Mouse (Mus musculus): ENCODE measurements around the gene Dmac1. TPM values are rescaled to one million over a fixed set of nuclear protein-coding genes. Genes with fewer than 3 reads are reported as not detected.
"Not testable (repeated sequence)": the region's sequence is repeated elsewhere in the genome, so short reads cannot be mapped to it uniquely, and the experiment has no call there.

Dmac1 gene
- polyA plus RNA-seq, 1 experiment: 114 TPM

DNA sequence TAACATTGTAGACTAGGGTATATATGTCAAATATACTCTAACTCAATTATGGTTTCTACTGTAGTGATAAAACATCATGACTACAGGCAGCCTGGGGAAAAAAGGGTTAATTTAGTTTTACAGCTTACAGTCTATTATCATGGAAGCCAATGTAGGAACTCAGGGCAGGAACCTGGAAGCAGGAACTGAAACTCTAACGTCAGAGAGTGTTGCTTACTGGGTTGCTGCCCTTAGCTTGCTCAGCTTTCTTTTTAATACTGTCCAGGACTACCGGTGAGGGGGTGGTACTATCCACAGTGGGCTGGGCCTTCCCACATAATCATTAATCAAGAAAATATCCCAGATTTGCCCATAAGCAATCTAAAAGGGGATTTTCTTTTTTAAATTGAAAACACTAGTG, 2.4 kb downstream of the Dmac1 start:
- TF ChIP-seq POLR2A (IDR thresholded peaks at IDR 0.05; ENCODE audit: borderline replicate concordance, low read depth, low read length) (no peak), CTCF (IDR thresholded peaks at IDR 0.05; ENCODE audit: low read depth, low read length) (no peak)
- Histone ChIP-seq H3K4me3 (ENCODE audit: insufficient read depth, low read length) (no peak overlapping the region), H3K4me1 (ENCODE audit: control insufficient read depth, insufficient read depth, low read length) (peaks cover 2% of the 10 kb centered on the region; the same call in 1 of the 2 replicates), H3K27ac (ENCODE audit: insufficient read depth, low read depth, low read length) (no peak overlapping the region)

GRCm38 (mm10) chr4:75267866-75268265, 10.2 kb downstream of the Dmac1 start:
- Histone ChIP-seq H3K27ac (ENCODE audit: insufficient read depth, low read depth, low read length) (no peak overlapping the region), H3K4me3 (ENCODE audit: insufficient read depth, low read length) (no peak overlapping the region), H3K4me1 (ENCODE audit: control insufficient read depth, insufficient read depth, low read length) (peaks cover 5% of the 10 kb centered on the region)
- no peak for TF ChIP-seq POLR2A (IDR thresholded peaks at IDR 0.05; ENCODE audit: borderline replicate concordance, low read depth, low read length)
- no peak for TF ChIP-seq CTCF (IDR thresholded peaks at IDR 0.05; ENCODE audit: low read depth, low read length)

- Histone ChIP-seq H3K4me1 (ENCODE audit: control insufficient read depth, insufficient read depth, low read length) (peaks cover 8% of the 10 kb centered on the region), H3K4me3 (ENCODE audit: insufficient read depth, low read length) (no peak overlapping the region), H3K27ac (ENCODE audit: insufficient read depth, low read depth, low read length) (no peak overlapping the region)
- TF ChIP-seq CTCF (IDR thresholded peaks at IDR 0.05; ENCODE audit: low read depth, low read length): no peak
- no peak for TF ChIP-seq POLR2A (IDR thresholded peaks at IDR 0.05; ENCODE audit: borderline replicate concordance, low read depth, low read length)
These were observed 11.1 kb downstream of the Dmac1 start for GRCm38 (mm10) chr4:75266773-75267550.

- H3K27ac ChIP-seq (ENCODE audit: insufficient read depth, low read depth, low read length): no peak overlapping the region
- H3K4me3 ChIP-seq (ENCODE audit: insufficient read depth, low read length): no peak overlapping the region
- no peak for TF ChIP-seq POLR2A (IDR thresholded peaks at IDR 0.05; ENCODE audit: borderline replicate concordance, low read depth, low read length)
- no peak for TF ChIP-seq CTCF (IDR thresholded peaks at IDR 0.05; ENCODE audit: low read depth, low read length)
- peaks cover 8% of the 10 kb centered on the region for H3K4me1 ChIP-seq (ENCODE audit: control insufficient read depth, insufficient read depth, low read length)
These were observed 13.9 kb downstream of the Dmac1 start for GRCm38 (mm10) chr4:75264219-75264618.

GRCm38 (mm10) chr4:75263556-75264129, 14.5 kb downstream of the Dmac1 start:
- Histone ChIP-seq H3K4me3 (ENCODE audit: insufficient read depth, low read length) (no peak overlapping the region), H3K27ac (ENCODE audit: insufficient read depth, low read depth, low read length) (no peak overlapping the region), H3K4me1 (ENCODE audit: control insufficient read depth, insufficient read depth, low read length) (peaks cover 8% of the 10 kb centered on the region)
- no peak for TF ChIP-seq CTCF (IDR thresholded peaks at IDR 0.05; ENCODE audit: low read depth, low read length)
- TF ChIP-seq POLR2A (IDR thresholded peaks at IDR 0.05; ENCODE audit: borderline replicate concordance, low read depth, low read length): no peak

- peaks cover 8% of the 10 kb centered on the region for H3K4me1 ChIP-seq (ENCODE audit: control insufficient read depth, insufficient read depth, low read length)
- no peak overlapping the region for H3K4me3 ChIP-seq (ENCODE audit: insufficient read depth, low read length)
- TF ChIP-seq CTCF (IDR thresholded peaks at IDR 0.05; ENCODE audit: low read depth, low read length): no peak
- no peak for TF ChIP-seq POLR2A (IDR thresholded peaks at IDR 0.05; ENCODE audit: borderline replicate concordance, low read depth, low read length)
- no peak overlapping the region for H3K27ac ChIP-seq (ENCODE audit: insufficient read depth, low read depth, low read length)
These were observed 15.7 kb downstream of the Dmac1 start for GRCm38 (mm10) chr4:75262423-75262822.

- TF ChIP-seq POLR2A (IDR thresholded peaks at IDR 0.05; ENCODE audit: borderline replicate concordance, low read depth, low read length) (no peak), CTCF (IDR thresholded peaks at IDR 0.05; ENCODE audit: low read depth, low read length) (no peak)
- peaks cover 6% of the 10 kb centered on the region; the same call in 1 of the 2 replicates for H3K4me1 ChIP-seq (ENCODE audit: control insufficient read depth, insufficient read depth, low read length)
- no peak overlapping the region for H3K27ac ChIP-seq (ENCODE audit: insufficient read depth, low read depth, low read length)
- no peak overlapping the region for H3K4me3 ChIP-seq (ENCODE audit: insufficient read depth, low read length)
These were observed 17.9 kb downstream of the Dmac1 start for GRCm38 (mm10) chr4:75260156-75260555.

DNA sequence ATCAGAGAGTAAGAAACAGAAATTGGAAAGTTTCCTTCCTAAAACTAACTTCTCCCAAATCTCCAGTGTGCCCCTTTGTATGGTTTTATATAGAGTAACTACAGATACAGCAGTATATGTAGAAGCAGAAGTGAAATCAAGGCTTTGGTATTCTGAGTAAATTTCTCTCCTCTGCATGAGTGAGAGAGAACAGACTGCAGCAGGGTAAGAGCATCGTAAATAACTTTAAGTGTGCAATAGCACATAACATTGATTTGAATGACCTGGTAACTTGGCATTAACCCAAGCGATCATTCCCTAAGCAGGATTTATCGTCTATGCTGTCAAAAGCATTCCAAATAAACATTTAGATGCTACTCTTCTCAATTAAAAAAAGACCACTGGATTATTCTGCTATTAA, 18.7 kb downstream of the Dmac1 start:
- H3K4me3 ChIP-seq (ENCODE audit: insufficient read depth, low read length): no peak overlapping the region
- H3K27ac ChIP-seq (ENCODE audit: insufficient read depth, low read depth, low read length): no peak overlapping the region
- H3K4me1 ChIP-seq (ENCODE audit: control insufficient read depth, insufficient read depth, low read length): peaks cover 6% of the 10 kb centered on the region; the same call in 1 of the 2 replicates
- TF ChIP-seq POLR2A (IDR thresholded peaks at IDR 0.05; ENCODE audit: borderline replicate concordance, low read depth, low read length): no peak
- TF ChIP-seq CTCF (IDR thresholded peaks at IDR 0.05; ENCODE audit: low read depth, low read length): no peak

DNA sequence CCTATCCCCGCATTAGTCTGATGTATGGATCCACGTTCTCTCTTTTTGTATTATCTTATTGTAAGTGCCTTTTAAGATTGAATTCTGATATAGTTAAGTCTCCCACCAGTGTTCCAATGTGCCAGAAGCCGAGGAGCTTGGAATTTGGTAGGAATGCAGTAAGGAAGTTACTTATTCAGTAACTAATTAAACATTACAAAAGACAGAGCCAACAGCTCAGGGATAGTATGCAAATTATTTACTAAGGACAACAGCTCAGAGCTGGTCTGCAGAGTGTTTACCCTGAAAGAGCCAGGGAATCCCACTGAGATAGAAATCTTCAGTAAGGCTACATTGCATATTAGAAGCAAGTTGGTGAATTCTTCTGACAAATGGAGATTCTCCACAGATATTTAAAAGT, 43.5 kb downstream of the Dmac1 start:
- H3K4me3 ChIP-seq (ENCODE audit: insufficient read depth, low read length); H3K27ac ChIP-seq (ENCODE audit: insufficient read depth, low read depth, low read length); H3K4me1 ChIP-seq (ENCODE audit: control insufficient read depth, insufficient read depth, low read length): not testable (repeated sequence)

Measured in bone marrow macrophage, adult 2 months (primary cell).